Mouse (Mus musculus) kidney, embryonic 16.5 days (tissue): ENCODE measurements at regions not wholly inside any gene's neighbourhood (a gene's known extent, or its start where the extent isn't known, plus 50 kb on each side); places are given as distances from the start of the nearest gene placed in this dataset.

Experiments used
- ATAC-seq: fragments of 200-750 bp; cut with Nextera tagmentation; 2 replicates; pipeline ENCODE4 v1.8.0; 2017; ENCODE audit warnings: moderate TSS enrichment; ENCODE audit not compliant: low FRiP score, low TSS enrichment
- H3K27ac ChIP-seq: fragments of 300-500 bp; sonication (generic); 2 replicates; pipeline ENCODE4 v1.5.1; 2014; ENCODE audit warnings: low read length
- H3K27me3 ChIP-seq: fragments of 300-500 bp; sonication (generic); 2 replicates; pipeline ENCODE4 v1.6.1; 2014; ENCODE audit warnings: low read length, control low read depth, mixed read lengths; ENCODE audit not compliant: insufficient read depth
- H3K36me3 ChIP-seq: fragments of 300-500 bp; sonication (generic); 2 replicates; pipeline ENCODE4 v1.6.1; 2014; ENCODE audit warnings: low read length, control low read depth, mixed read lengths; ENCODE audit not compliant: insufficient read depth
- H3K4me1 ChIP-seq: fragments of 300-500 bp; sonication (generic); 2 replicates; pipeline ENCODE4 v1.6.1; 2014; ENCODE audit warnings: low read length, control low read depth, mixed read lengths; ENCODE audit not compliant: insufficient read depth
- H3K4me2 ChIP-seq: fragments of 300-500 bp; sonication (generic); replicated peaks from 2 replicates; pipeline ENCODE4 v1.6.1; 2014; ENCODE audit warnings: low read depth, low read length
- H3K4me3 ChIP-seq: fragments of 300-500 bp; sonication (generic); 2 replicates; pipeline ENCODE4 v1.5.1; 2014; ENCODE audit warnings: mild to moderate bottlenecking, low read length
- H3K9ac ChIP-seq: fragments of 300-500 bp; sonication (generic); replicated peaks from 2 replicates; pipeline ENCODE4 v1.6.1; 2014; ENCODE audit warnings: low read length
- H3K9me3 ChIP-seq: fragments of 300-500 bp; sonication (generic); 2 replicates; pipeline ENCODE4 v1.6.1; 2016; ENCODE audit warnings: low read length, control low read depth
- WGBS: fragments of 180-500 bp; shearing (Covaris S2); extraction: QIAGEN DNeasy Blood & Tissue Kit; methylation state at CpG from one replicate; pipeline ENCODE4 v1.1.7; 2014; 5-methylcytosine and 5-hydroxymethylcytosine counted together

DNA sequence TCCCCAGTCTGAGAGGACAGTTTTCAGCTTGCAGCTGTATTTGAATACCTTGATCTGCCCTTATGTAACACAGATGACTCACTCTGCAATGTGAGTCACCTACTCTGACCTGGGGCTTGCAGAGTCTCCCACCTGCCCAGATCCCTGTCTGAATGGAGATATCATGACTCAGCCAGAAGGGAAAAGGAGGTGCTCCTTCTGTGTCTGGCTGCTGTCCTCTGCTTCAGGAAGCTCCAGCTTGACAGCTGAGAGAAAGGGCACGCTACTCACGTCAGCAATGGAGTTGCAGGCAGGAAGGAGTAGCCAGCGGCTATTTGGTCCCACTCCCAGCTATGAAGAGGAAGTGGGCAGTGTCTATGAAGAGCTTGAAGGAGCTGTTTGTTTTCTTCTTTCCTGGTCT lies 389.1 kb upstream of the Maf start:
- H3K27me3 ChIP-seq, result no peaks in the 10 kb centered on the region
- no peaks in the 10 kb centered on the region for H3K36me3 ChIP-seq
- H3K4me3 ChIP-seq, result no peak overlapping the region
- no peak overlapping the region for H3K4me2 ChIP-seq
- no peaks in the 10 kb centered on the region for H3K4me1 ChIP-seq
- 0 out of 2 replicates have a peak, but pooled peaks have one; percentile 23 for ATAC-seq
- WGBS, result 34% methylated on average over 3 of the region's 3 CpGs
- H3K27ac ChIP-seq, result no peak overlapping the region
- no peak overlapping the region for H3K9ac ChIP-seq
- H3K9me3 ChIP-seq, result no peaks in the 10 kb centered on the region

DNA sequence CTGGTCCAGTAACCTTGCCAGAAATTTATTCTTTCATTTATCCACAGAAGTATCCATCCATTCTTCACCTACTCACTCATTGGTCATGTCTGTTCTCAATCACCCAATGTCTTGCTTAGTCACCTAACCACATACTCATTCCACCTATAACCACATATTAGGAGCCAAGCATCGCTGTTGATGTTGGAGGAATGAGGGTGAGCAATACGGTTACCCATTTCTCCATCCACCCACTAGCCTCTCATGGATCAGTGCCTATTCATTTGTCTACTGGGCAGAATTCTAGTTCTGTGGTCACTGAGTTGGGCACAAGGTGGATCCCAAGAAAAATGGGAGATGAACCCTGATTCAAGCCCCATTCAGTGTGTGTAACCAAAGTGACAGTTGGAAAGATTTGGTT lies 375.6 kb upstream of the Maf start:
- no peak overlapping the region for H3K4me3 ChIP-seq
- no peak overlapping the region for H3K9ac ChIP-seq
- no peak overlapping the region for H3K27ac ChIP-seq
- no peaks in the 10 kb centered on the region for H3K4me1 ChIP-seq
- WGBS, result 95% methylated on average over 2 of the region's 2 CpGs
- H3K9me3 ChIP-seq, result no peaks in the 10 kb centered on the region
- no peaks in the 10 kb centered on the region for H3K36me3 ChIP-seq
- no peak for ATAC-seq
- no peaks in the 10 kb centered on the region for H3K27me3 ChIP-seq
- no peak overlapping the region for H3K4me2 ChIP-seq

DNA sequence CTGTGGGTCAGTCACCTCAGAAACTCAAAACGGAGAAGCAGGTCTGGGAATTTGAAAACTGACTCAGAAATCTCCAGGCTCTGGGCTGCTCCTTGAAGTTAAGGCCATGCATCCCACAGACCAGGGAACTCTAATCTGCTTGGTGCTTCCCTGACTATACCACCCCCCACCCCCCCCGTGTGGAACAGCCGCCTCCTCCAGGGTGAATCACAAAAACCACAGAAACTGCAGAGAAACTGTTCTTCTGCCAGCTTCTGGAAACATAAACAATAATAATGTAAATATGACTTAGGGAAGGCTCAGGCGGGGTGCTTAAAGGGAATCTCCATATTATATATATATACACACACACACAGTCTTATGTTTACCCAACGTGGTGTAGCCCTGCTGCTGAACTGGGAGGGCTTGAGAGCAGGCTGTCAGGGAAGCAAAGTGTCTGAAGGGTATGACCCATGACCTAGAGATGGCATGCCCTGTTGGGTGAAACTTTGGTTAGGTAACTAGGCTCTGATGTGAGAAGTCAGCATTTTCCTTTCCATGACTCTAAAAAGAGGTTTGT lies 371.3 kb upstream of the Maf start:
- ATAC-seq, result no peak
- H3K36me3 ChIP-seq, result no peaks in the 10 kb centered on the region
- no peaks in the 10 kb centered on the region for H3K9me3 ChIP-seq
- no peaks in the 10 kb centered on the region for H3K4me1 ChIP-seq
- H3K9ac ChIP-seq, result no peak overlapping the region
- no peaks in the 10 kb centered on the region for H3K27me3 ChIP-seq
- 60% methylated on average over 5 of the region's 5 CpGs for WGBS
- H3K4me3 ChIP-seq, result no peak overlapping the region
- H3K27ac ChIP-seq, result no peak overlapping the region
- no peak overlapping the region for H3K4me2 ChIP-seq

DNA sequence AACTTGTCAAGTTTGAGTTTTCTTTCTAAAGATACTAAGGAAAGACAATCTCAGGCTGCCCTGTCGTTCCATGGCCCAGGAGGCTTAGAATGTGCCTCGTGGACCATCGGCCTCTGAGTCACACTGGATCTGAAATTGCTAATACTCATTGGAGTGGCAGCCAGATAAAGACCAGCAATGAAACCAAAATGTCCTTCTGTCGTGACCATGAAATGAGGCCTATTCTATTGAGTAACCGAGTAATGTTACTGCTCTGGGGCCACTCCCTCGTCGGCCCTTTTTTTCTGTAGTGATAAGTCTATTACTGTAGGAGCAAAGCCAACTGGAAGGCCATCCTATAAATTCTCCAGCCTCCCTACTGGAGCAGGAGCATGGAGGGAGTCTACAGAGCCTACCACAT lies 363.9 kb upstream of the Maf start:
- no peaks in the 10 kb centered on the region for H3K4me1 ChIP-seq
- no peaks in the 10 kb centered on the region for H3K9me3 ChIP-seq
- no peak overlapping the region for H3K4me3 ChIP-seq
- 77% methylated on average over 7 of the region's 7 CpGs for WGBS
- no peak overlapping the region for H3K27ac ChIP-seq
- H3K27me3 ChIP-seq, result no peaks in the 10 kb centered on the region
- no peak for ATAC-seq
- H3K9ac ChIP-seq, result no peak overlapping the region
- no peaks in the 10 kb centered on the region for H3K36me3 ChIP-seq
- H3K4me2 ChIP-seq, result no peak overlapping the region

DNA sequence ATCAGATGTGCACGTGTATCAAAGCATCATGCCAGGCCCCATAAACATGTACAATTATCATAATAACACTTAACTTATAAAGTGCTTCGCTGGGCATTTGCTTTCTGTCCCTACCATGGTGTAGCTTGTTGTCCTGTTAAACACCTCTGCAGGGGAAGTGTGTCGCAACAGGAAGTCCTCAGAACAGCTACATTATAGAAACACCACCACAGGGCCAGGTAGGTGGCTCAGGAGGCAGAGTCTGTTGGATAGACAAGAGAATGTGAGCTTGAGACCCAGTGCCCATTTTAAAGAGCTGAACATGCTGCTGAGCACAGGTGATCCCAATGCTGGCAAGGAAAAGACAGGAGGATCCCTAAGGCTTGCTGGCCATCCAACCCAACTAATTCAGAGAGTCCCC lies 361.9 kb upstream of the Maf start:
- no peak for ATAC-seq
- Histone ChIP-seq H3K27me3 (no peaks in the 10 kb centered on the region), H3K4me1 (no peaks in the 10 kb centered on the region), H3K4me3 (no peak overlapping the region), H3K9me3 (no peaks in the 10 kb centered on the region), H3K4me2 (no peak overlapping the region), H3K9ac (no peak overlapping the region), H3K27ac (no peak overlapping the region), H3K36me3 (no peaks in the 10 kb centered on the region)
- 87% methylated on average over 3 of the region's 3 CpGs for WGBS

DNA sequence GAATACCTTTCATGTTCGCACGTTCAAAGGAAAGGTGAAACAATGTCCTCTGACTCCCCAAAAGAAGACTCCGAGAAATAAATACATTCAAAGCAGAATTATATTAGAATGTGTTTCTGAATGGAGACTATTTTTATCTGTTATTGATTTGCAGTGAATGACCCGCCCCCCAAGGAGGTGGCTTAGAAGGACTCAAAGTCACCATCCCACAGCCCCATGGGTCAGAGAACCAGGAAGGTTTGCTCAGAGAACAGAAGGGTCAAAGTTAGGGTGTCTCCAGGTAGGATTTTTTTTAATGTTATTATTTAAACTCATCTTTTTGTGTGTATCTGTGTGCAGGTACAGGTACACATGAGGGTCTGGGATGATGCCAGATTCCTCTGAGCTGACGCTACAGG lies 360.4 kb upstream of the Maf start:
- H3K27me3 ChIP-seq, result no peaks in the 10 kb centered on the region
- no peaks in the 10 kb centered on the region for H3K9me3 ChIP-seq
- H3K27ac ChIP-seq, result no peak overlapping the region
- WGBS, result 91% methylated on average over 5 of the region's 5 CpGs
- H3K36me3 ChIP-seq, result no peaks in the 10 kb centered on the region
- H3K4me1 ChIP-seq, result no peaks in the 10 kb centered on the region
- H3K4me2 ChIP-seq, result no peak overlapping the region
- H3K4me3 ChIP-seq, result no peak overlapping the region
- H3K9ac ChIP-seq, result no peak overlapping the region
- no peak for ATAC-seq

DNA sequence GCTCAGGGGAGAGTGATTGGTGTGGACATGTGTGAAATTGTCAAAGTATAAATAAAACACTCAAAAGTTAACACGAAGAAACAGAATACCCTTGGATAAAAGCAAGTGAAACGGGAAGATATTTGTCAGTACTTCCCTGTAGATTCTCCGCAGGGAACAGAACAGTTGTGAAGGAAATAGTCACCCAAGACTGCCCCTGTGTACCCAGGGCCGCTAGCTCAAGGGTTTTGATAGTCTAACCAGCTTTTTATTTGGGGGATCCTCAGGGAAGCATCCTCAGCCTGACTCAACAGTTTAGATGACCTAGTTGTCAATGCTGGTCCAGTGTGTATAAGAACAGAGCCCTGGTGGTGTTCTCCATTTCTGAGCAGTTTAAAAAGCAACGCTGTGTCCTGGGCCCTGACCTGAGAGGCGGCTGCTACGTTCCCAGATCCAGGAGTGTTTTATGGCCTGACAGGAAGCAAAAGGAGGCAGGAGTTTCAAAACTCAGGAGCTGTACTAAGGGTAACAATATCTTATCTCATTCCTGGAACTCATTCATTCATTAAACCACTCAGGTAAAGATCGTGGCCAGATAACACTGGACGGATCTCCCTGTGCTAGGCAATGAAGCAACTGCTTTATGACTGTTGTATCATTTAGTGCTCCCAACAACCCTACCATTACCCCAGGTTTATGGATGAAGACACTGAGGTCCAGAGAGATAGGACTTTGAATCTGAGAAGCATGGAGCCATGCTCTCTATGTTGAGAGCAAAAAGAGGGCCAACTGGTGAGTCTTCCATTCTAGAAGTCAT lies 359.8 kb upstream of the Maf start:
- H3K27ac ChIP-seq, result no peak overlapping the region
- no peak for ATAC-seq
- H3K4me3 ChIP-seq, result no peak overlapping the region
- H3K9me3 ChIP-seq, result no peaks in the 10 kb centered on the region
- H3K36me3 ChIP-seq, result no peaks in the 10 kb centered on the region
- no peak overlapping the region for H3K4me2 ChIP-seq
- no peaks in the 10 kb centered on the region for H3K4me1 ChIP-seq
- no peak overlapping the region for H3K9ac ChIP-seq
- 49% methylated on average over 9 of the region's 9 CpGs for WGBS
- no peaks in the 10 kb centered on the region for H3K27me3 ChIP-seq

DNA sequence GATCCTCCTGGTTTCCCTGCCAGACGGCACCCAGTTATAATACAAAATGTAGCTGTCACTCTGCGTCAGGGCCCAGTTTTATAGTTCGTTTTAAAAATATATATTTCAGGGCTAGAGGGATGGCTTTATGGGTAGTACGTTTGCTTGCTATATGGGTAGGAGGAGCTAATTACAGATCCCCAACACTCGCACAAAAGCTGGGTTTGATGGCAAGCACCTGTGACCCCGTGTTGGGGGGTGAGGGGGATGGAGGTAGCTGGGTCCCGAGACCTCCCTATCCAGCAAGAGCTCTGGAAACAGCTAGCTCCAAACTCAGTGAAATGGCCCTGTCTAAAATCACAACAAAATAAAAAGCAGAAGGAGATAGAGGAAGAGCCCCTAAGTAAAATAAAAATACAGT lies 358.3 kb upstream of the Maf start:
- Histone ChIP-seq H3K36me3 (no peaks in the 10 kb centered on the region), H3K4me2 (no peak overlapping the region), H3K9me3 (no peaks in the 10 kb centered on the region), H3K27ac (no peak overlapping the region), H3K27me3 (no peaks in the 10 kb centered on the region), H3K4me1 (no peaks in the 10 kb centered on the region), H3K4me3 (no peak overlapping the region), H3K9ac (no peak overlapping the region)
- 77% methylated on average over 7 of the region's 7 CpGs for WGBS
- no peak for ATAC-seq

DNA sequence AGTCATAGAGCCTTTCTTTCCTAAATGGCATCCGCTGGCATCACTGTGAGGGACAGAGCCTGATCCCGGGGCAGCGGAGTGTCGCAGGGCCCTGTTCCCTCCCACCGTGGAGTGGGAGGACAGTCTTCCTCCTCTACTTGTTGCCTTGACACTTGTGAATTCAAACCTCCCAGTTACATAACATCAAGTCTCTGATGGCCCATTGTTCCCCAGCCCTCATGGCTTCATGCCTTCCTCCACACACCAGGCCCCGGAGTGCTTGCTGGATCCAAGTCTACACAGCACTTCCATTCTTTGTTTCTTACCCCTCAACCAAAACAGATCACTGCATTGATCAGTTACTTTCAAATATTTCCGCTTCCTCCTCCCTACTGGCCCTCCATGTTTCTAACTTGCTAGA lies 357.7 kb upstream of the Maf start:
- ATAC-seq, result no peak
- Histone ChIP-seq H3K9me3 (no peaks in the 10 kb centered on the region), H3K4me1 (no peaks in the 10 kb centered on the region), H3K4me3 (no peak overlapping the region), H3K36me3 (no peaks in the 10 kb centered on the region), H3K27ac (no peak overlapping the region), H3K9ac (no peak overlapping the region), H3K4me2 (no peak overlapping the region), H3K27me3 (no peaks in the 10 kb centered on the region)
- 85% methylated on average over 7 of the region's 7 CpGs for WGBS

DNA sequence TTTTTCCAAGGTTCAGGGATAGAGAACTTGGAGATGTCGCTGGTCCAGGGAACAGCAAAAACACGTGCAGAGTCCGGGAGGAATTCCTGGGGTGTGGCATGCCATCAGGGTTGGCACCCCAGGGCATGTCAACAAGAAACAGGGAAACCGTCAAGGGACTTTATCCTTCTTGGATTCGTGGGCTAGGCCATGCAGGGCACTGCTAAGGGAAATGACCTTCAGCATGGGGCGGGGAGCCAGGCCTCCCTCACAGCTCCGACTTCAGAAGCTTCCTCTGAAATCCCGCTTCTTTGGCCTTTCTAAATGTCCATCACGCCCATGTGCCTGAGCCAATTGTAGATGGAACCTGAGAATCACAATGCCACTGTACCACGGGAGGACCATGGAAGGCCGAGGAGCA lies 357.0 kb upstream of the Maf start:
- no peak overlapping the region for H3K4me2 ChIP-seq
- H3K36me3 ChIP-seq, result no peaks in the 10 kb centered on the region
- WGBS, result 87% methylated on average over 11 of the region's 11 CpGs
- no peak overlapping the region for H3K9ac ChIP-seq
- no peak overlapping the region for H3K4me3 ChIP-seq
- ATAC-seq, result no peak
- H3K4me1 ChIP-seq, result no peaks in the 10 kb centered on the region
- no peak overlapping the region for H3K27ac ChIP-seq
- H3K27me3 ChIP-seq, result no peaks in the 10 kb centered on the region
- H3K9me3 ChIP-seq, result no peaks in the 10 kb centered on the region
